Mouse (Mus musculus) embryonic facial prominence, embryonic 10.5 days (tissue): Measurements from ENCODE around the gene Sohlh2. TPM values are rescaled to one million over a fixed set of nuclear protein-coding genes. Genes with fewer than 3 reads are reported as not detected.
"Not testable (repeated sequence)": the region's sequence is repeated elsewhere in the genome, so short reads cannot be mapped to it uniquely, and the experiment has no call there.

Source experiments
- DNase-seq: peaks from one replicate; pipeline ENCODE4 v3.0.0-alpha.2; 2017; ENCODE audit warnings: low spot score
- H3K27ac ChIP-seq: fragments of 300-500 bp; sonication (generic); replicated peaks from 2 replicates; pipeline ENCODE4 v1.5.1; 2016; ENCODE audit warnings: mild to moderate bottlenecking
- H3K27me3 ChIP-seq: fragments of 300-500 bp; sonication (generic); replicated peaks from 2 replicates; pipeline ENCODE4 v1.6.1; 2016; ENCODE audit warnings: low read depth, mild to moderate bottlenecking; ENCODE audit not compliant: poor library complexity, severe bottlenecking
- H3K36me3 ChIP-seq: fragments of 300-500 bp; sonication (generic); replicated peaks from 2 replicates; pipeline ENCODE4 v1.6.1; 2016; ENCODE audit warnings: mild to moderate bottlenecking, moderate library complexity
- H3K4me1 ChIP-seq: fragments of 300-500 bp; sonication (generic); 2 replicates; pipeline ENCODE4 v1.6.1; 2016
- H3K4me3 ChIP-seq: fragments of 300-500 bp; sonication (generic); 2 replicates; pipeline ENCODE4 v1.5.1; 2016; ENCODE audit warnings: mild to moderate bottlenecking, moderate library complexity
- H3K9me3 ChIP-seq: fragments of 300-500 bp; sonication (generic); 2 replicates; pipeline ENCODE4 v1.6.1; 2016; ENCODE audit warnings: mild to moderate bottlenecking
- WGBS: fragments of 180-500 bp; shearing (Covaris S2); methylation state at CpG from one replicate; pipeline ENCODE4 v1.1.7; 2016; 5-methylcytosine and 5-hydroxymethylcytosine counted together
- polyA plus RNA-seq: library from polyadenylated mRNA; unstranded; fragments of >200 nt; fragmentation: Nextera tagmentation; extraction: Ambion mirVana; gene quantifications from 2 replicates; pipeline ENCODE4 v1.2.1, GENCODE M21; 2016

The Sohlh2 gene
- polyA plus RNA-seq, 1 experiment from 2014 or later: not detected

DNA sequence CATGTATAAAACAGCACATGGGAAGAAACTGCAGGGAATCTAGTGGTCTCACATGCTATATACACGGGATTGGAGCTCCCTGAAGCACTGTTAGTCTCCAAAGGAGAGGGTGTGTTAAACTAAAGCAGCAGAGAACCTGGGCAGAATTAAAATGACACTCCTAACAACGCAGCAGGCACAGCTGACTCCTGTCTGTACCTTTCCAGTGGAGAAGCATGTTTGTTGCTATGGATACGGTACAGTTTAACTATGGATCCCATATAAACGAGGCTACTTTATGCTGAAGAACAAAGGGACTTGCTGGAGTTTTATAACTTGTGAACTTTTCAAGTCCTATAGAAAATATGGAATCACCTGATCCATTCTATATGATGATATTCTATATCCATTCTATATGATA is 18.3 kb upstream of the Sohlh2 start:
- no peak for DNase-seq
- H3K27ac ChIP-seq: no peak overlapping the region
- H3K4me1 ChIP-seq: peaks cover 3% of the 10 kb centered on the region; the same call in 1 of the 2 replicates
- no peak overlapping the region for H3K4me3 ChIP-seq
- 80% methylated on average over 4 of the region's 4 CpGs for WGBS
- H3K9me3 ChIP-seq: no peaks in the 10 kb centered on the region
- H3K36me3 ChIP-seq: no peaks in the 10 kb centered on the region
- H3K27me3 ChIP-seq: no peaks in the 10 kb centered on the region

DNA sequence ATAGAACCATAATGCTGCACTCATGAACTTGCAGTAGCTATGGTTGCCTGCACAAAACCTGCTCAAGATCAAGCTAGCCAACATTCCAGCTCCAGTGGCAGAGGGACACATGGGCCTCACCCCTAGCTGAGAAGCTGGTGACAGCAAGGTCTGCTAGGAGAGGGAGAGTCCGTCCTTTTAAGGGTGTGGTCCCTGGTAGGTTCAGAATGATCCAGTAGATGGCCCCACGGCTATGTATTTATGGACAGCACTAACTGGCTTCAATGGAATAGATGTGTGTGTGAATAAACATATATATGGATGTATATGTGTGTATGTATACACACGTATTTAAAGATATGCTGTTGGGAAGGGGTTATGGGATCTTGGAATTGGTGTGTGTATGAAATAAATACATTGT is 9.3 kb upstream of the Sohlh2 start:
- Histone ChIP-seq H3K27me3 (no peaks in the 10 kb centered on the region), H3K4me1 (no peaks in the 10 kb centered on the region), H3K27ac (no peak overlapping the region), H3K9me3 (no peaks in the 10 kb centered on the region), H3K36me3 (no peaks in the 10 kb centered on the region), H3K4me3 (no peak overlapping the region)
- 76% methylated on average over 3 of the region's 3 CpGs for WGBS
- DNase-seq: no peak

DNA sequence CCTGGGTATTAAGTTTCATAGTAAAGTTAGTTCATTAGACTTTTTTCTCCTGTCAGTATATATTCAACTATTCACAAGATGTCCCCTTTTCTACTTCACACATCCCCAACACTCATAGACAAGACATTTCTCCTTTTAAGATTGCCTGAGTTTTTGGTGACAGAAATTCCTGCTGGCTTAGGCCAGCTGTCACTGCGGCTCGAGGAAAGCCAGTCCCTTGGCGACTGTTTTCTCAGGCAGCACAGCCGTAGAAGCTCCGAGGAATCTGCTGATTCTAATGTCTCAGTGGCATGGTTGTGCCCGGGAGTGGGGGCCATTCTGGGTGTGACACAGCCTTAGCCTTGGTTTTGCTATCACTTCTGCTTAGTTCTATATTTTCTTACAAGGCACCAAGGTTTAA is 4.6 kb upstream of the Sohlh2 start:
- no peak overlapping the region for H3K4me3 ChIP-seq
- 61% methylated on average over 6 of the region's 6 CpGs for WGBS
- H3K4me1 ChIP-seq: peaks cover 11% of the 10 kb centered on the region

DNA sequence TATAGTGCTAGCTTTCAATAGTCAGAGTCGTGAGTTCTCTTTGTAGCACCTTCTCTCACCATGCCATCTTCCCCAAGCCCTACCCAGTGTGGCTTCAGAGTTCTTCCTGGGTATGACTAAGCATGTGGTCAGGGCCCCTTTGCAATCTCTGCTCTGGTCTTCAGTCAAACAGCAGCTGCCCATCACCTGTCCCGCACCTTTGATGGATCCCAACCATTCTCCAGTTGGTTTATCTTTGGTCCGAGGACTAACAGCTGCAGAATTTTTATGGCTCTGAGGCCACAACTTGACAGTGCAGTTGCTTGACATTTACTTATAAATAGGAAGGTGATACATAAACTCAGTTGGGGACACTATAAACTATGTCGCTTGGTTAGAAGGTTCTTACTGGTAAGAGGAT is 9.8 kb downstream of the Sohlh2 start:
- no peaks in the 10 kb centered on the region for H3K9me3 ChIP-seq
- H3K36me3 ChIP-seq: no peaks in the 10 kb centered on the region
- no peak overlapping the region for H3K27ac ChIP-seq
- DNase-seq: no peak
- H3K4me3 ChIP-seq: no peak overlapping the region
- H3K4me1 ChIP-seq: no peaks in the 10 kb centered on the region
- H3K27me3 ChIP-seq: no peaks in the 10 kb centered on the region
- WGBS: 92% methylated on average over 4 of the region's 4 CpGs

More for the DNA sequence above, 4.6 kb upstream of the Sohlh2 start:
- DNase-seq: no peak
- Histone ChIP-seq H3K27me3 (no peaks in the 10 kb centered on the region), H3K27ac (no peak overlapping the region), H3K36me3 (no peaks in the 10 kb centered on the region), H3K9me3 (peaks cover 5% of the 10 kb centered on the region; the same call in 1 of the 2 replicates)

DNA sequence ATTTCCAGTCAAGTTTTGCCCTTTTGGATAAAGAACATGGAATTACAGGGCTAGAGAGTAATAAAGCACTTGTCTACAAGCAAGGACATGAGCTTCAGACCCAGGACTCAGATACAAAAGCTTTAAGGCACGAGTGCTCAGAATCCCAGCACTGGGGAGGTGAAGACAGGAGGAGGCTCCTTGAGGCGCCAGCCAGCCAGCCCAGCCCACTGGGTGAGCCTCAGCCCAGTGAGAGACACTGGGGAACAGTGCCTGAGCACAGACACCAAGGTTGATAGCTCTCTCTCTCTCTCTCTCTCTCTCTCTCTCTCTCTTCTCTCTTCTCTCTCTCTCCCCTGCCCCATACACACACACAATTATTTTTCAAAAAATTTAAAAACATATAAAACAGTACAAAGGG is 11.5 kb downstream of the Sohlh2 start:
- no peaks in the 10 kb centered on the region for H3K4me1 ChIP-seq
- DNase-seq: no peak
- H3K36me3 ChIP-seq: no peaks in the 10 kb centered on the region
- no peaks in the 10 kb centered on the region for H3K27me3 ChIP-seq
- H3K9me3 ChIP-seq: no peaks in the 10 kb centered on the region
- WGBS: 57% methylated on average over 2 of the region's 2 CpGs
- H3K27ac ChIP-seq: no peak overlapping the region
- no peak overlapping the region for H3K4me3 ChIP-seq

DNA sequence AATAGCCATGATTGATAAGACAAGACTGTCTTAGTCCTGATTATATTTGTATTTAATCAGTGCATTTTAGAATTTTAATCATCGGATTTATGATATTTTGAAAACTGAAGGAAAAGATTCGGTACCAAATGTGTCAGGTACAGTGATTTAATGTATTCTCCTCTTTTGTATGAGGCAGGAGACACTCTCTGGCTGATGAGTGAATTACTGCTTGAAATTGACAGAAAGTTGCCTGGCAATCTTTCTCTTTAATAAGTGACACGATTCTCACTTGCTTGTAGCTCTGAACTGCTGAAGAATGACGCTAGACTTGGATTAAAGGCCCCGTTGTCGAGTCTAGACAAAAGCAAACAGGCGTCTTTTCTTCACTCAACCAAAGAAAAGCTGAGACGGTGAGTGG is 13.0 kb downstream of the Sohlh2 start:
- H3K27me3 ChIP-seq: no peaks in the 10 kb centered on the region
- H3K9me3 ChIP-seq: no peaks in the 10 kb centered on the region
- WGBS: 81% methylated on average over 8 of the region's 8 CpGs
- no peak overlapping the region for H3K27ac ChIP-seq
- H3K4me3 ChIP-seq: no peak overlapping the region
- no peak for DNase-seq
- H3K4me1 ChIP-seq: no peaks in the 10 kb centered on the region
- no peaks in the 10 kb centered on the region for H3K36me3 ChIP-seq

DNA sequence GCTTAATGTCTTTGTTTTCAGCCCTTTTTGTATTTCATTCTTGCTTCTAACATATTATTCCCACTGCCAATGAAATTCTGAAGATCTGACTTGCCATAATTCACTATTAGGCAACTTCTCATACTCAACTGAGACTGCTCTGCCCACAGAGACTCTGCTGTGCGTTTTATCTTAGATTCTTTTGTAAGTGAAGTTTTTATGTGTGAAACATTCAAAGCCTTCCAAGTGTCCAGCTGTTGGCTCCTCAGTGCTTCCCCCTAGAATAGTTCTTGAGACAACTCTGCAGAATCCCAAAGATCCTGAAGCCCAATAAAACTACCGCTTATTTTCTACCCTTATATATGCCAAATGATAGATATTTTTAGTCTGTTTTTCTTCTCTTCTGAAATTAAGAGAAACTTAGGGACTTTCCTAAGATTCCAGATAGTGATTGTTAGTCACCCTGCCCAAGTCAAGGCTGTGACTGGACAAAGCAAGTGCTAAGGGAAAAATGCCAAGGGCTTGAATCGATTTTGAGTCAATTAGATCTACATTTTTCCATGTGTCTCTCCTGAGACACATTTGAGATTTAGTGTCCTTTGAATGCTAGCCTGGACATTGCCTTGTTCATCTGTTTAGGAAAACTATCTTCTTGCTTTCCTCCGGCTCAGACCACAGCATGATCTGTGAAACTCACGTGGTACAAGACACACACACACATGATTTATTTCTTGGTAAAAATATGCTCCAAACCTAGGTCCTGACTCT is 13.9 kb downstream of the Sohlh2 start:
- WGBS: 90% methylated on average over 5 of the region's 5 CpGs
- DNase-seq: no peak
- Histone ChIP-seq H3K36me3 (no peaks in the 10 kb centered on the region), H3K4me3 (no peak overlapping the region), H3K4me1 (no peaks in the 10 kb centered on the region), H3K9me3 (no peaks in the 10 kb centered on the region), H3K27ac (no peak overlapping the region), H3K27me3 (no peaks in the 10 kb centered on the region)

DNA sequence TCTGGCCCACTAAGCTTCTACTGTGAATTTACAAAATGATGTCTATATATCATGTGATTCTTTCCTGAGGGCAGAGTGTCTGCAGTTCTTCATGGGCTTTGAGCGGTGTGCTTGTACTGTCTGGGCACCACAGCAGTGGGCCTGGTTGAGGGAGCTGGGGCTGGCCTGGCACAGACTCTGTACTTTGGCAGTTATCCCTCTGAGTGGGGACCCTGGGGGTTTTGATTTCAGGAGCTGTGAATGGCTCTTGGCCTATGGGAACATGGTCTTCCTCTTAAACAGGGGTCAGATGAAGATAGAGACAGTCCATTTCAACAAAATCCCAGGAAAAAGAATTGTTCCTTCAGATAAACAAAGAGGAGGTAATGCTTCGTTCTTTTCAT is 14.5 kb downstream of the Sohlh2 start:
- H3K4me3 ChIP-seq: no peak overlapping the region
- no peak overlapping the region for H3K27ac ChIP-seq
- no peaks in the 10 kb centered on the region for H3K9me3 ChIP-seq
- H3K4me1 ChIP-seq: no peaks in the 10 kb centered on the region
- H3K27me3 ChIP-seq: no peaks in the 10 kb centered on the region
- WGBS: 90% methylated on average over 2 of the region's 2 CpGs
- H3K36me3 ChIP-seq: no peaks in the 10 kb centered on the region
- DNase-seq: no peak

DNA sequence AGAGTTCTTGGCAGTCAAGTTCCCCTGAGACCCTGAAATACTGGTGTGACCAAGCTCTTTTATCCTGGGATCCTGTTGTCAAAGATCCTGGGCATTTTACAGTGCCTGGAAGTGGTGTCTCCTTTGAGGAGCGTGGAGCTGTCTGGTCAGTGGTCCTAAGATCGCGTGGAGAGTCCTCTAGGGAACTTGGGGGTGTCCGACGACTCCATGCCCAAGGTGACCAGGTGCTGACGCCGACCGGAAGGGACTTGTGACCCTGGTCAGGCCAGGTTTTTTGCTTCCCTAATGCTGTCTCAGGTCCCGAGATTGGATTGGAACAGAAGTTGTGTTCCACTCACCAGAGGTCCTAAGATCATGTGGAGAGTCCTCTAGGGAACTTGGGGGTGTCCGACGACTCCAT is 21.8 kb downstream of the Sohlh2 start:
- not testable (repeated sequence) for H3K4me1 ChIP-seq, H3K27ac ChIP-seq, H3K27me3 ChIP-seq, H3K36me3 ChIP-seq, H3K9me3 ChIP-seq, H3K4me3 ChIP-seq, DNase-seq
- 94% methylated on average over 11 of the region's 11 CpGs for WGBS

DNA sequence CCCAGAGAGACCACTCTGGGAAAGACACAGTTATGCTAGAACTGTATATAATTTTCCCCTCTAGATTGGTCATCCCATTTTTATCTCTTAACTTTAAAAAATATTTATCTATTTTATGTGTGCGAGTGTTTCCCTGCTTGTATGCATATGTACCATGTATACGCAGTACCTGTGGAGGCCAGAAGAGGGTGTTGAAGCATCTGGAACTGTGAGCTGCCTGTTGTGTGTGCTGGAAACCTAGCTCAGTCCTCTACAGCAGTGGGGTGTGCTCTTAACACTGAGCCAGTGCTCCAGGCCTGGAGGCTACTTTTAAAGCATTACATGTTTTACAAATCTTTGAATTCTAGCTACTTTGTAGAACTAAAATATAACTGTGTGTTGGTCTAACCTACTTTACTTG is 24.6 kb downstream of the Sohlh2 start:
- Histone ChIP-seq H3K27me3 (no peaks in the 10 kb centered on the region), H3K27ac (no peak overlapping the region), H3K4me1 (peaks cover 9% of the 10 kb centered on the region; the same call in 1 of the 2 replicates), H3K36me3 (no peaks in the 10 kb centered on the region), H3K9me3 (no peaks in the 10 kb centered on the region), H3K4me3 (no peak overlapping the region)
- DNase-seq: no peak
- WGBS: 90% methylated on average over 2 of the region's 2 CpGs

DNA sequence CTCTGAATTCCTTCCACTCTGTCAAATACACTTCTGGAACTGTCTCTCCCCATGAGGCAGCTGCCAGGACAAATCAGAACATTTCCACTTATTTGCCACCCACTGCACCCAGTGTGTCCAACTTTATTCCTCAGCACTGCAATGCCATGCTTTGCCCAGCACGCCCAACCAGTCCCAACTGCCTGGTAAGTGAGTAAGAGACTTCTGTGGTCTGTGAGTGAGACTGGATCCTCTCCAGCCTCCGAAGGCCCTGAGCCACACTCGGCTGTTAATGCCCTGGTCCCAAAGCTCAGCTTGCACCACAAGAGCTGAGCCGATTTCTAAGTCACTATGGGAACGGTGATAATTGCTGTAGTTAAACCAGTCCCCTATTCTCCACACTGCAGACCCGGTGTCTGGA is 25.8 kb downstream of the Sohlh2 start:
- no peak for DNase-seq
- H3K4me3 ChIP-seq: no peak overlapping the region
- 65% methylated on average over 6 of the region's 6 CpGs for WGBS

DNA sequence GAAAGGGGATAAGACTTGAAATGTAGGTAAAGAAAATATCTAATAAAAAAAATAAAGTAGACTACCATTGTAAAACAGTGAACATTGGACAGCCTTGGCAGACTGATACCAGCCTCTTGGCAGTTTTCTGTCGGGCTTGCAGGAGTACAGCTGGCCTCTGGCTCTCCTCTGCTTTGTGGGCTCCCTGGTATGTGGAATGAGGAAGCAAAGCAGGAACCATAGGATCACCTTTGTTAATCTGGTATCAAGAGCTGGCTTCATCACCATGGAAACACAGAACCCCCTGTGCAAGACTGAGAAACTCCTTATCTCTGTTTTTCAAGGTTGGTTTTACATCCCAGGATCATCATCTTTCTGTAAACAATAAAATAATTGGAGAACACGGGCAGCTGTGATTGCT is 30.4 kb downstream of the Sohlh2 start:
- Histone ChIP-seq H3K4me1 (peaks cover 13% of the 10 kb centered on the region; the same call in 1 of the 2 replicates), H3K36me3 (no peaks in the 10 kb centered on the region), H3K27ac (no peak overlapping the region), H3K27me3 (no peaks in the 10 kb centered on the region), H3K9me3 (no peaks in the 10 kb centered on the region), H3K4me3 (no peak overlapping the region)
- WGBS: 31% methylated on average over 2 of the region's 2 CpGs
- DNase-seq: no peak

More for the DNA sequence above, 25.8 kb downstream of the Sohlh2 start:
- H3K27me3 ChIP-seq: no peaks in the 10 kb centered on the region
- no peaks in the 10 kb centered on the region for H3K36me3 ChIP-seq
- no peak overlapping the region for H3K27ac ChIP-seq
- H3K4me1 ChIP-seq: peaks cover 14% of the 10 kb centered on the region; the same call in 1 of the 2 replicates
- H3K9me3 ChIP-seq: no peaks in the 10 kb centered on the region

DNA sequence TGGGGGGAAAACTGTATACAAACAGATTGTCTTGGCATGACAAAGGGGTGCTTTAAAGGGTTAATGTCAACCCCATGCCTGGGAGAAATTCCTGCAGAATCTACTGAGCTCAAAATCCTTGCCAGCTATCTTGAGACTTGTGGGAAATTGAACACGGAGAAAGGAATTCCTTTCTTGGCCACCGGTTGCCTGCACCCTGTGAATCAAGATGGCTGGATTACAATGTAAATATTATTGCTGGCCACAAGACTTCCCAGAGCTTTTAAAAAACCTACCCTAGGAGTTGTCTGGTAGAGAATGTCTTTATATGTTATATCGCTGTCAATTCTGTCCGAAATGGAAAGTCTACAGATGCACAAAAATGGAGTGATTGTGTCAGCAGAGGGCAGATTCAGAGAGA is 32.0 kb downstream of the Sohlh2 start:
- Histone ChIP-seq H3K27ac (no peak overlapping the region), H3K27me3 (no peaks in the 10 kb centered on the region), H3K4me3 (no peak overlapping the region), H3K36me3 (no peaks in the 10 kb centered on the region), H3K9me3 (no peaks in the 10 kb centered on the region), H3K4me1 (0 out of 2 replicates have a peak, but pooled peaks cover 7% of the 10 kb centered on the region)
- DNase-seq: no peak
- WGBS: 60% methylated on average over 4 of the region's 4 CpGs
